Mouse (Mus musculus) CH12F3 (cell line): ENCODE data around the gene Gabbr1.

Experiments
- in situ Hi-C: fragments of 300-500 bp; cut with MboI; formaldehyde crosslinking; loops from 2 replicates; pipeline ENCODE4 v1.14.3; 2020; ENCODE audit warnings: low sequenced_read_pairs

The Gabbr1 gene

GRCm38 (mm10) chr17:37039127-37039894, 6.5 kb upstream of the Gabbr1 start:
- in situ Hi-C loops, result no loop called here

GRCm38 (mm10) chr17:37044651-37045244, 1.0 kb upstream of the Gabbr1 start:
- in situ Hi-C loops, result no loop called here

- in situ Hi-C loops, result no loop called here
Observed at GRCm38 (mm10) chr17:37046312-37047112, 746 bp downstream of the Gabbr1 start.

- in situ Hi-C loops, result no loop called here
Observed at GRCm38 (mm10) chr17:37047332-37047976, 1.7 kb downstream of the Gabbr1 start.

GRCm38 (mm10) chr17:37047981-37048380, 2.2 kb downstream of the Gabbr1 start:
- in situ Hi-C loops, result no loop called here

GRCm38 (mm10) chr17:37048383-37048782, 2.6 kb downstream of the Gabbr1 start:
- in situ Hi-C loops, result no loop called here

- in situ Hi-C loops, result no loop called here
Observed at GRCm38 (mm10) chr17:37049570-37050310, 4.0 kb downstream of the Gabbr1 start.

- in situ Hi-C loops, result no loop called here
Observed at GRCm38 (mm10) chr17:37050399-37050798, 4.6 kb downstream of the Gabbr1 start.

- in situ Hi-C loops, result no loop called here
Observed at GRCm38 (mm10) chr17:37050876-37051275, 5.1 kb downstream of the Gabbr1 start.

GRCm38 (mm10) chr17:37051745-37052144, 6.0 kb downstream of the Gabbr1 start:
- in situ Hi-C loops, result no loop called here

- in situ Hi-C loops, result no loop called here
Observed at GRCm38 (mm10) chr17:37056957-37057356, 11.2 kb downstream of the Gabbr1 start.

GRCm38 (mm10) chr17:37061435-37061834, 15.7 kb downstream of the Gabbr1 start:
- in situ Hi-C loops, result no loop called here

GRCm38 (mm10) chr17:37062101-37062641, 16.4 kb downstream of the Gabbr1 start:
- in situ Hi-C loops, result no loop called here

- in situ Hi-C loops, result no loop called here
Observed at GRCm38 (mm10) chr17:37063063-37063462, 17.3 kb downstream of the Gabbr1 start.

GRCm38 (mm10) chr17:37063686-37064495, 18.1 kb downstream of the Gabbr1 start:
- in situ Hi-C loops, result no loop called here

- in situ Hi-C loops, result no loop called here
Observed at GRCm38 (mm10) chr17:37065993-37066392, 20.2 kb downstream of the Gabbr1 start.

- in situ Hi-C loops, result no loop called here
Observed at GRCm38 (mm10) chr17:37067861-37068260, 22.1 kb downstream of the Gabbr1 start.

GRCm38 (mm10) chr17:37070121-37070520, 24.4 kb downstream of the Gabbr1 start:
- in situ Hi-C loops, result loop anchor here (10.0 kb wide), 1 partner anchor 135 kb away; the partner anchor contains the start of gene Olfr94

- in situ Hi-C loops, result loop anchor here (10.0 kb wide), 1 partner anchor 133 kb away; the partner anchor contains the start of gene Olfr94
Observed at GRCm38 (mm10) chr17:37072080-37072729, 26.4 kb downstream of the Gabbr1 start.
